Mouse (Mus musculus): ENCODE measurements around the gene Hnrnpl.

Gene Hnrnpl

GRCm38 (mm10) chr7:28829821-28830220 is 21.5 kb downstream of the Hnrnpl start:
- DNase-seq (ENCODE audit: low spot score): no peak

GRCm38 (mm10) chr7:28830981-28831380 is 22.6 kb downstream of the Hnrnpl start:
- no peak for DNase-seq (ENCODE audit: low spot score)

GRCm38 (mm10) chr7:28831411-28832125 is 23.2 kb downstream of the Hnrnpl start:
- no peak for DNase-seq (ENCODE audit: low spot score)

GRCm38 (mm10) chr7:28832137-28832536 is 23.8 kb downstream of the Hnrnpl start:
- DNase-seq (ENCODE audit: low spot score): no peak

GRCm38 (mm10) chr7:28833723-28834347 is 25.5 kb downstream of the Hnrnpl start, which contains the start of gene Lgals4:
Lgals4 (plus strand) TSS chr7:28833854.
- no peak for DNase-seq (ENCODE audit: low spot score)

- no peak for DNase-seq (ENCODE audit: low spot score)
Measured at GRCm38 (mm10) chr7:28836936-28837335, 28.6 kb downstream of the Hnrnpl start.

- no peak for DNase-seq (ENCODE audit: low spot score)
Measured at GRCm38 (mm10) chr7:28838331-28838730, 30.0 kb downstream of the Hnrnpl start.

GRCm38 (mm10) chr7:28847273-28847672 is 38.9 kb downstream of the Hnrnpl start:
- no peak for DNase-seq (ENCODE audit: low spot score)

- DNase-seq (ENCODE audit: low spot score): no peak
Measured at GRCm38 (mm10) chr7:28849700-28850236, 41.4 kb downstream of the Hnrnpl start.

GRCm38 (mm10) chr7:28850642-28851041 is 42.3 kb downstream of the Hnrnpl start:
- DNase-seq (ENCODE audit: low spot score): no peak

- no peak for DNase-seq (ENCODE audit: low spot score)
Measured at GRCm38 (mm10) chr7:28859953-28860352, 51.6 kb downstream of the Hnrnpl start.

- no peak for DNase-seq (ENCODE audit: low spot score)
Measured at GRCm38 (mm10) chr7:28860898-28861297, 52.6 kb downstream of the Hnrnpl start.

GRCm38 (mm10) chr7:28862817-28863499 is 54.6 kb downstream of the Hnrnpl start:
- no peak for DNase-seq (ENCODE audit: low spot score)

- no peak for DNase-seq (ENCODE audit: low spot score)
Measured at GRCm38 (mm10) chr7:28863540-28863939, 55.2 kb downstream of the Hnrnpl start, which contains the start of gene Lgals7. Lgals7 (plus strand) TSS chr7:28863853.

- no peak for DNase-seq (ENCODE audit: low spot score)
Measured at GRCm38 (mm10) chr7:28864288-28864750, 56.0 kb downstream of the Hnrnpl start.

- peak; percentile 65 for DNase-seq (ENCODE audit: low spot score)
Measured at GRCm38 (mm10) chr7:28865481-28866300, 57.4 kb downstream of the Hnrnpl start.

- DNase-seq (ENCODE audit: low spot score): no peak
Measured at GRCm38 (mm10) chr7:28866769-28867507, 58.6 kb downstream of the Hnrnpl start.

- DNase-seq (ENCODE audit: low spot score): peak; percentile 71
Measured at GRCm38 (mm10) chr7:28867508-28868340, 59.4 kb downstream of the Hnrnpl start.

- no peak for DNase-seq (ENCODE audit: low spot score)
Measured at GRCm38 (mm10) chr7:28870901-28871664, 62.7 kb downstream of the Hnrnpl start.
